ENCODE assay signal across 9 mouse cellular contexts in genomic region chr1:186482177-186482576, GRCm38 (mm10).
DNase-seq lines count a peak whose midpoint lies in the region.
"Had no signal": no experiment of that assay in that cellular context is flagged by ENCODE, and none has a peak within 500 bp of the region (broad histone marks: within the 10 kb centered on the region; RNA-seq: fewer than 3 reads in every experiment).

No protein-coding gene starts in this region.

- intact Hi-C loops in heart, postnatal 10 days (cut with DNase I) = no loop called here

- peak; percentile 6 for DNase-seq in kidney, adult 18-20 months
- no peak for DNase-seq in kidney, postnatal 14 days
- peak; percentile 18 to 50 for DNase-seq in adrenal gland, postnatal 36 days
- peak; percentile 50 to 67 for DNase-seq in heart, postnatal 10 days
- peak; percentile 70 for DNase-seq in mesoderm, embryonic 11.5 days (ENCODE audit: low read depth, low spot score)
- DNase-seq in layer of hippocampus, adult 11-12 months (ENCODE audit: low spot score) = no peak
- DNase-seq in left cerebral cortex, adult 9 months (ENCODE audit: low spot score in 2 of 2) = no peak
- DNase-seq: liver, embryonic 13.5 days; spleen, adult 18-20 months had no signal

Comparison
In these comparisons a context has a peak if more than half of its experiments do, and no peak if none do; other contexts are left out.
1. DNase-seq: peak in kidney, adult 18-20 months (single experiment), adrenal gland, postnatal 36 days (2 of 2), heart, postnatal 10 days (2 of 2) and mesoderm, embryonic 11.5 days (single experiment); none in kidney, postnatal 14 days (single experiment), layer of hippocampus, adult 11-12 months (single experiment) and left cerebral cortex, adult 9 months (0 of 2).